Mouse (Mus musculus): ENCODE results near the gene Rit1. TPM values are rescaled to one million over a fixed set of nuclear protein-coding genes. Genes with fewer than 3 reads are reported as not detected.
"Not testable (repeated sequence)": the region's sequence is repeated elsewhere in the genome, so short reads cannot be mapped to it uniquely, and the experiment has no call there.

The Rit1 gene
- polyA plus RNA-seq, 1 experiment from 2014 or later: 52.6 TPM

DNA sequence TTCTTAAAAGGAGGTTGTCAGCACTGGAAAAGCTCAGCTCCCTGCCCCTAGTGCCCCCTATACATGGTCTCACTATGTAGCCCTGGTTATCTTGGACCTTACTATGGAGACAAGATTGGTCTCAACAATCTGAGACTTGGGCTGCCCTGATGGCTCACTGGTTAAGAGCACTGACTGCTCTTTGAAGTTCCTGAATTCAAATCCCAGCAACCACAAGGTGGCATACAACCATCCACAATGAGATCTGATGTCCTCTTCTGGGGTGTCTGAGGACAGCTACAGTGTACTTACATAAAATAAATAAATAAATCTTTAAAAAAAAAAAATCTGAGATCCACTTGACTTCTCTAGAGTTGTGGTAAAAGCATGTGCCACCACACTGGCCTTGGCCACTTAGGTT lies 21.1 kb upstream of the Rit1 start:
- Histone ChIP-seq H3K36me3 (ENCODE audit: control insufficient read depth, insufficient read depth) (peaks cover 65% of the 10 kb centered on the region), H3K4me1 (replicated peaks; ENCODE audit: control insufficient read depth, insufficient read depth, low read length) (no peaks in the 10 kb centered on the region), H3K9me3 (ENCODE audit: control insufficient read depth, low read length) (no peaks in the 10 kb centered on the region), H3K9ac (replicated peaks; ENCODE audit: low read depth, low read length) (no peak overlapping the region), H3K4me2 (ENCODE audit: low read length) (no peak overlapping the region), H3K27me3 (replicated peaks; ENCODE audit: control insufficient read depth, insufficient read depth, low read length) (no peaks in the 10 kb centered on the region), H3K27ac (ENCODE audit: low read length) (no peak overlapping the region), H3K4me3 (replicated peaks; ENCODE audit: low read length) (no peak overlapping the region)
- no peak for ATAC-seq

- H3K27me3 ChIP-seq (replicated peaks; ENCODE audit: control insufficient read depth, insufficient read depth, low read length): no peaks in the 10 kb centered on the region
- WGBS: 97% methylated on average over 1 of the region's 1 CpGs
- no peak overlapping the region for H3K4me2 ChIP-seq (ENCODE audit: low read length)
- ATAC-seq: no peak
- H3K36me3 ChIP-seq (ENCODE audit: control insufficient read depth, insufficient read depth): peaks cover 65% of the 10 kb centered on the region
- H3K9ac ChIP-seq (replicated peaks; ENCODE audit: low read depth, low read length): no peak overlapping the region
- H3K27ac ChIP-seq (ENCODE audit: low read length): no peak overlapping the region
- H3K4me1 ChIP-seq (replicated peaks; ENCODE audit: control insufficient read depth, insufficient read depth, low read length): no peaks in the 10 kb centered on the region
- H3K4me3 ChIP-seq (replicated peaks; ENCODE audit: low read length): no peak overlapping the region
- no peaks in the 10 kb centered on the region for H3K9me3 ChIP-seq (ENCODE audit: control insufficient read depth, low read length)
These were observed 18.6 kb upstream of the Rit1 start for GRCm38 (mm10) chr3:88698051-88698450.

GRCm38 (mm10) chr3:88698834-88699233 lies 17.8 kb upstream of the Rit1 start:
- H3K27ac ChIP-seq (ENCODE audit: low read length): no peak overlapping the region
- no peak overlapping the region for H3K4me2 ChIP-seq (ENCODE audit: low read length)
- no peak overlapping the region for H3K9ac ChIP-seq (replicated peaks; ENCODE audit: low read depth, low read length)
- 95% methylated on average over 6 of the region's 6 CpGs for WGBS
- H3K27me3 ChIP-seq (replicated peaks; ENCODE audit: control insufficient read depth, insufficient read depth, low read length): no peaks in the 10 kb centered on the region
- no peak for ATAC-seq
- peaks cover 60% of the 10 kb centered on the region for H3K36me3 ChIP-seq (ENCODE audit: control insufficient read depth, insufficient read depth)
- H3K9me3 ChIP-seq (ENCODE audit: control insufficient read depth, low read length): no peaks in the 10 kb centered on the region
- H3K4me3 ChIP-seq (replicated peaks; ENCODE audit: low read length): no peak overlapping the region
- H3K4me1 ChIP-seq (replicated peaks; ENCODE audit: control insufficient read depth, insufficient read depth, low read length): no peaks in the 10 kb centered on the region

- H3K36me3 ChIP-seq (ENCODE audit: control insufficient read depth, insufficient read depth): peaks cover 54% of the 10 kb centered on the region
These were observed 16.4 kb upstream of the Rit1 start for GRCm38 (mm10) chr3:88700247-88700646.

GRCm38 (mm10) chr3:88701222-88701621 lies 15.4 kb upstream of the Rit1 start:
- 90% methylated on average over 3 of the region's 3 CpGs for WGBS
- H3K9me3 ChIP-seq (ENCODE audit: control insufficient read depth, low read length): no peaks in the 10 kb centered on the region
- no peak overlapping the region for H3K27ac ChIP-seq (ENCODE audit: low read length)
- H3K36me3 ChIP-seq (ENCODE audit: control insufficient read depth, insufficient read depth): peaks cover 55% of the 10 kb centered on the region
- no peaks in the 10 kb centered on the region for H3K27me3 ChIP-seq (replicated peaks; ENCODE audit: control insufficient read depth, insufficient read depth, low read length)
- no peak for ATAC-seq
- no peak overlapping the region for H3K9ac ChIP-seq (replicated peaks; ENCODE audit: low read depth, low read length)
- no peaks in the 10 kb centered on the region for H3K4me1 ChIP-seq (replicated peaks; ENCODE audit: control insufficient read depth, insufficient read depth, low read length)
- no peak overlapping the region for H3K4me3 ChIP-seq (replicated peaks; ENCODE audit: low read length)
- H3K4me2 ChIP-seq (ENCODE audit: low read length): no peak overlapping the region

More at GRCm38 (mm10) chr3:88700247-88700646, 16.4 kb upstream of the Rit1 start:
- Histone ChIP-seq H3K4me2 (ENCODE audit: low read length) (no peak overlapping the region), H3K4me3 (replicated peaks; ENCODE audit: low read length) (no peak overlapping the region), H3K9me3 (ENCODE audit: control insufficient read depth, low read length) (no peaks in the 10 kb centered on the region), H3K27me3 (replicated peaks; ENCODE audit: control insufficient read depth, insufficient read depth, low read length) (no peaks in the 10 kb centered on the region), H3K4me1 (replicated peaks; ENCODE audit: control insufficient read depth, insufficient read depth, low read length) (no peaks in the 10 kb centered on the region), H3K9ac (replicated peaks; ENCODE audit: low read depth, low read length) (no peak overlapping the region), H3K27ac (ENCODE audit: low read length) (no peak overlapping the region)
- WGBS: 67% methylated on average over 3 of the region's 3 CpGs
- no peak for ATAC-seq

GRCm38 (mm10) chr3:88713709-88714108 lies 2.9 kb upstream of the Rit1 start:
- Histone ChIP-seq H3K27me3 (replicated peaks; ENCODE audit: control insufficient read depth, insufficient read depth, low read length) (no peaks in the 10 kb centered on the region), H3K4me1 (replicated peaks; ENCODE audit: control insufficient read depth, insufficient read depth, low read length) (peaks cover 14% of the 10 kb centered on the region), H3K4me2 (ENCODE audit: low read length) (no peak overlapping the region), H3K36me3 (ENCODE audit: control insufficient read depth, insufficient read depth) (peaks cover 34% of the 10 kb centered on the region), H3K27ac (ENCODE audit: low read length) (no peak overlapping the region), H3K9me3 (ENCODE audit: control insufficient read depth, low read length) (no peaks in the 10 kb centered on the region), H3K4me3 (replicated peaks; ENCODE audit: low read length) (no peak overlapping the region), H3K9ac (replicated peaks; ENCODE audit: low read depth, low read length) (no peak overlapping the region)
- 95% methylated on average over 4 of the region's 4 CpGs for WGBS
- ATAC-seq: no peak

DNA sequence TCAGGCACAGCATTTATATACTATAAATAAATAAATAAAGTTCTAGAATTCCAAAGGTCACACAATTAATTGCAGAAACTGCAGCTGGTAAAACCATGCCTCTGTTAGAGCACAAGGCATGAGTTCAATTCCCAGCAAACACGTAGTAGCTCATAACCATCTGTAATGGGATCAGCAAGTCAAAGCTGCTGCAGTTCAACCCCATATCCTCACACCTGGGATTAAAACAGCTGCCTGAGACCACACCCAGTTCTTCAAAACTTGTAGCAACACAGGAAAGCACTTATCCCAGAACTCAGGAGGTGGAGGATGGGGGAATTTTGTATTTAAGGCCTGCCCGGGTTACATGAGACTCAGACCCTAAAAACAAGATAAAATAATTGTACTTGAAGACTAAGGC lies 1.9 kb upstream of the Rit1 start:
- 77% methylated on average over 2 of the region's 2 CpGs for WGBS
- H3K27me3 ChIP-seq (replicated peaks; ENCODE audit: control insufficient read depth, insufficient read depth, low read length): no peaks in the 10 kb centered on the region
- H3K36me3 ChIP-seq (ENCODE audit: control insufficient read depth, insufficient read depth): peaks cover 25% of the 10 kb centered on the region
- no peak overlapping the region for H3K9ac ChIP-seq (replicated peaks; ENCODE audit: low read depth, low read length)
- H3K4me2 ChIP-seq (ENCODE audit: low read length): no peak overlapping the region
- no peak for ATAC-seq
- H3K9me3 ChIP-seq (ENCODE audit: control insufficient read depth, low read length): no peaks in the 10 kb centered on the region
- H3K4me3 ChIP-seq (replicated peaks; ENCODE audit: low read length): no peak overlapping the region
- H3K4me1 ChIP-seq (replicated peaks; ENCODE audit: control insufficient read depth, insufficient read depth, low read length): peaks cover 22% of the 10 kb centered on the region
- H3K27ac ChIP-seq (ENCODE audit: low read length): no peak overlapping the region

DNA sequence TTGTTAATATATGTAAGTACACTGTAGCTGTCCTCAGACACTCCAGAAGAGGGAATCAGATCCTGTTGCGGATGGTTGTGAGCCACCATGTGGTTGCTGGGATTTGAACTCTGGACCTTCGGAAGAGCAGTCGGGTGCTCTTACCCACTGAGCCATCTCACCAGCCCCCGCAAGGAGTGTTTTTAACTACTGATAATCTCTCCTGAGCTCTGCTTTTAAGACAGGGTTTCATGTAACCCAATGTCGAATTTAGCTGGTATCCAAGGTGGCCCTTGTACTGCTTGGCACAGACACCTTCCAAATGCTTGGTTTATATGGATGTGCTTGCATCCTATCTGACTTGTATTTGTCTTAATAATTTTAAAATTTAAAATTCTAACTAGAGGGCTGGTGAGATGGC lies 922 bp upstream of the Rit1 start:
- Histone ChIP-seq H3K36me3 (ENCODE audit: control insufficient read depth, insufficient read depth) (peaks cover 15% of the 10 kb centered on the region), H3K4me1 (replicated peaks; ENCODE audit: control insufficient read depth, insufficient read depth, low read length) (peaks cover 22% of the 10 kb centered on the region)
- not testable (repeated sequence) for ATAC-seq; H3K27ac ChIP-seq (ENCODE audit: low read length); H3K4me2 ChIP-seq (ENCODE audit: low read length); H3K27me3 ChIP-seq (replicated peaks; ENCODE audit: control insufficient read depth, insufficient read depth, low read length); H3K4me3 ChIP-seq (replicated peaks; ENCODE audit: low read length); H3K9me3 ChIP-seq (ENCODE audit: control insufficient read depth, low read length); H3K9ac ChIP-seq (replicated peaks; ENCODE audit: low read depth, low read length)
- WGBS: 87% methylated on average over 5 of the region's 5 CpGs

DNA sequence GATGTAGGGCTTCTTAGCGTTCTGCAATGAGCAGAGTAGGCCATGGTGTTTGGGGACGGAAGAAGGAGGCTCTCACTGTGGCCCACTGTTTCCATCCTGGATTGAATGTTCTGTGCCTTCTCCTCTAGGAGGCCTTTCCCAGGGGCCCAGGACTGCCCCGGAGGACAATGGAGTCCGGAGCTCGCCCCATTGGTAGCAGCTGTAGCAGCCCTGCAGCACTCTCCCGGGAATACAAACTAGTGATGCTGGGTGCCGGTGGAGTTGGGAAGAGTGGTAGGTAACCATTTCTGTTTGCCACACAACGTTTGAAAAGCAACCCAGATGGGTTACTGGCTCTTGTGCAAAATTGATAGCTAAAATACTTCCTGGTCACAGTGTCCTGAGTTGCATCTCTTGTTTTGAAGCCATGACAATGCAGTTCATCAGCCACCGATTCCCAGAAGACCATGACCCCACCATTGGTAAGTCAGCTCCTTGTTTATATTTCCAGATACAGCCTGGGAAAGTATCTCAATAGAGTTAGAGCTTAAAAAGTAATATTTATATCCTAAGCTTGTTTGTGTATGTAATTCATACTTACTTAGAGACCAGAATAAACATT lies 660 bp downstream of the Rit1 start:
- WGBS: 4% methylated on average over 9 of the region's 9 CpGs
- peaks cover 22% of the 10 kb centered on the region for H3K4me1 ChIP-seq (replicated peaks; ENCODE audit: control insufficient read depth, insufficient read depth, low read length)
- peak overlapping the region; percentile 35; the same call in 1 of the 2 replicates for H3K27ac ChIP-seq (ENCODE audit: low read length)
- H3K4me2 ChIP-seq (ENCODE audit: low read length): peak overlapping the region; percentile 87
- no peaks in the 10 kb centered on the region for H3K27me3 ChIP-seq (replicated peaks; ENCODE audit: control insufficient read depth, insufficient read depth, low read length)
- peak overlapping the region; percentile 66 for H3K9ac ChIP-seq (replicated peaks; ENCODE audit: low read depth, low read length)
- H3K36me3 ChIP-seq (ENCODE audit: control insufficient read depth, insufficient read depth): peaks cover 3% of the 10 kb centered on the region
- peak overlapping the region; percentile 68 for H3K4me3 ChIP-seq (replicated peaks; ENCODE audit: low read length)
- peak; percentile 62 for ATAC-seq
- H3K9me3 ChIP-seq (ENCODE audit: control insufficient read depth, low read length): no peaks in the 10 kb centered on the region

DNA sequence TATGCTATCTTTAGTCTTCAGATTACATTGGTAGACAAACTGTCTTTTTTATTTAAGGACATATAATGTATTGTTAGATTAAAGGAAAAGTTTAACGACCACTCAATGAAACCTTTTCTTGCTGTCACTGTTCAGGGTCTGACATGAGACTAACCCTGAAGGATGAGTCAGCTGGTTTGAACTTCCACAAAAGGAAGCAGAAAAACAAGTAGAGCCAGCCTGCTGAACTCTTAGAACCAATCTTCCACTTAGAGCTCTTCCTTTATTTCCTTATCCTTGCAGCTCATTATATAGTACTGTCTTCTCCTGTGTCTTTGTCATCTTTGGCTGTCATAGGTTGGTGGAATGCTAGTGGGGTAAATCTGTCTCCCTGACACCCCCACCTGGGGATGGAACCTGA lies 1.2 kb downstream of the Rit1 start:
- ATAC-seq: no peak
- Histone ChIP-seq H3K4me1 (replicated peaks; ENCODE audit: control insufficient read depth, insufficient read depth, low read length) (peaks cover 22% of the 10 kb centered on the region), H3K4me2 (ENCODE audit: low read length) (peak overlapping the region; percentile 87), H3K9ac (replicated peaks; ENCODE audit: low read depth, low read length) (no peak overlapping the region), H3K9me3 (ENCODE audit: control insufficient read depth, low read length) (no peaks in the 10 kb centered on the region), H3K27ac (ENCODE audit: low read length) (no peak overlapping the region), H3K36me3 (ENCODE audit: control insufficient read depth, insufficient read depth) (peaks cover 2% of the 10 kb centered on the region; the same call in 1 of the 2 replicates), H3K27me3 (replicated peaks; ENCODE audit: control insufficient read depth, insufficient read depth, low read length) (no peaks in the 10 kb centered on the region), H3K4me3 (replicated peaks; ENCODE audit: low read length) (peak overlapping the region; percentile 1; the same call in 1 of the 2 replicates)
- WGBS: 69% methylated on average over 1 of the region's 1 CpGs
